9 mouse cellular contexts compared by ENCODE assay signal in the genomic region with DNA sequence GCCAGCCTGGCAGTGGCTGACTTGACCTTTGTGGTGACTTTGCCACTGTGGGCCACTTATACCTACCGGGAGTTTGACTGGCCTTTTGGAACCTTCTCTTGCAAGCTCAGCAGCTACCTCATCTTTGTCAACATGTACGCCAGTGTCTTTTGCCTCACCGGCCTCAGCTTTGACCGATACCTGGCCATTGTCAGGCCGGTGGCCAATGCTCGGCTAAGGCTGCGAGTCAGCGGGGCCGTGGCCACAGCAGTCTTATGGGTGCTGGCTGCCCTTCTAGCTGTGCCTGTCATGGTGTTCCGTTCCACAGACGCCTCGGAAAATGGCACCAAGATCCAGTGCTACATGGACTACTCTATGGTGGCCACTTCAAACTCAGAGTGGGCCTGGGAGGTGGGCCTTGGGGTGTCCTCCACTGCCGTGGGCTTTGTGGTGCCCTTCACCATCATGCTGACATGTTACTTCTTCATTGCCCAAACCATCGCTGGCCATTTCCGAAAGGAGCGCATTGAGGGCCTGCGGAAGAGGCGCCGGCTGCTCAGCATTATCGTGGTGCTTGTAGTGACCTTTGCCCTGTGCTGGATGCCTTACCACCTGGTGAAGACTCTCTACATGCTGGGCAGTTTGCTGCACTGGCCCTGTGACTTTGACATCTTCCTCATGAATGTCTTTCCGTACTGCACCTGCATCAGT. TPM values are rescaled to one million over a fixed set of nuclear protein-coding genes. Genes with fewer than 3 reads are reported as not detected.
DNase-seq lines count a peak whose midpoint lies in the region; ATAC-seq and TF ChIP-seq lines count a peak whose summit lies in the region.
"Had no signal": no experiment of that assay in that cellular context is flagged by ENCODE, and none has a peak within 500 bp of the region (broad histone marks: within the 10 kb centered on the region; RNA-seq: fewer than 3 reads in every experiment).

No protein-coding gene starts in this region.

- H3K27ac ChIP-seq in heart, embryonic 13.5 days (replicated peaks) = no peak overlapping the region
- H3K27ac ChIP-seq in heart, embryonic 11.5 days (ENCODE audit: low read depth, low read length) = no peak overlapping the region
- H3K27ac ChIP-seq in lung, postnatal 0 days (ENCODE audit: low read length) = peak overlapping the region; percentile 62
- H3K27ac ChIP-seq in limb, embryonic 10.5 days = 0 out of 2 replicates have a peak overlapping the region, but pooled peaks have one; percentile 3
- no peak overlapping the region for H3K27ac ChIP-seq in stomach, embryonic 15.5 days

- H3K9me3 ChIP-seq in heart, embryonic 13.5 days = no peaks in the 10 kb centered on the region
- no peaks in the 10 kb centered on the region for H3K9me3 ChIP-seq in heart, embryonic 11.5 days (replicated peaks; ENCODE audit: control insufficient read depth, low read length)
- H3K9me3 ChIP-seq in lung, postnatal 0 days (ENCODE audit: low read length) = no peaks in the 10 kb centered on the region
- no peaks in the 10 kb centered on the region for H3K9me3 ChIP-seq in limb, embryonic 10.5 days (replicated peaks)
- H3K9me3 ChIP-seq in stomach, embryonic 15.5 days = no peaks in the 10 kb centered on the region

- WGBS in heart, embryonic 13.5 days = 49% methylated on average over 21 of the region's 21 CpGs
- 51% methylated on average over 21 of the region's 21 CpGs for WGBS in heart, embryonic 11.5 days (ENCODE audit: insufficient replicate concordance)
- WGBS in lung, postnatal 0 days = 55% methylated on average over 21 of the region's 21 CpGs
- 72% methylated on average over 21 of the region's 21 CpGs for WGBS in limb, embryonic 10.5 days
- 77% methylated on average over 21 of the region's 21 CpGs for WGBS in stomach, embryonic 15.5 days

- DNase-seq in lung, postnatal 0 days (ENCODE audit: low spot score) = no peak
- no peak for DNase-seq in lung, adult 18-20 months
- DNase-seq in limb, embryonic 10.5 days (ENCODE audit: low spot score) = no peak
- DNase-seq in cerebellum, adult 9-11 months = no peak

- no peak for TF ChIP-seq EP300 in lung, postnatal 0 days (IDR thresholded peaks at IDR 0.05)

- peaks cover 25% of the 10 kb centered on the region for H3K27me3 ChIP-seq in heart, embryonic 13.5 days (replicated peaks)
- H3K27me3 ChIP-seq in heart, embryonic 11.5 days (ENCODE audit: control insufficient read depth, insufficient read depth, low read length) = peaks cover 3% of the 10 kb centered on the region; the same call in 1 of the 2 replicates
- H3K27me3 ChIP-seq in lung, postnatal 0 days (replicated peaks; ENCODE audit: insufficient read depth, low read length) = no peaks in the 10 kb centered on the region
- peaks cover 20% of the 10 kb centered on the region; the same call in 1 of the 2 replicates for H3K27me3 ChIP-seq in limb, embryonic 10.5 days (ENCODE audit: low read depth, poor library complexity, severe bottlenecking)
- no peaks in the 10 kb centered on the region for H3K27me3 ChIP-seq in stomach, embryonic 15.5 days (replicated peaks)

- no peak for ATAC-seq in heart, embryonic 13.5 days (ENCODE audit: extremely low read depth, insufficient number of reproducible peaks, low FRiP score, low TSS enrichment)
- no peak for ATAC-seq in heart, embryonic 11.5 days (replicated peaks; ENCODE audit: insufficient number of reproducible peaks, low FRiP score, low TSS enrichment)
- no peak for ATAC-seq in lung, postnatal 0 days
- ATAC-seq in stomach, embryonic 15.5 days (ENCODE audit: insufficient read depth, low FRiP score, low read depth) = no peak
- no peak for ATAC-seq in CD4-positive, CD25-positive, alpha-beta regulatory T cell, adult 4 months

- no peaks in the 10 kb centered on the region for H3K36me3 ChIP-seq in heart, embryonic 13.5 days
- no peaks in the 10 kb centered on the region for H3K36me3 ChIP-seq in heart, embryonic 11.5 days (ENCODE audit: control insufficient read depth, insufficient read depth, low read length)
- no peaks in the 10 kb centered on the region for H3K36me3 ChIP-seq in lung, postnatal 0 days (ENCODE audit: insufficient read depth, low read length)
- no peaks in the 10 kb centered on the region for H3K36me3 ChIP-seq in limb, embryonic 10.5 days
- H3K36me3 ChIP-seq in stomach, embryonic 15.5 days = no peaks in the 10 kb centered on the region

- H3K9ac ChIP-seq in heart, embryonic 13.5 days = peak overlapping the region; percentile 33
- no peak overlapping the region for H3K9ac ChIP-seq in heart, embryonic 11.5 days (ENCODE audit: low read depth, low read length)
- H3K9ac ChIP-seq in lung, postnatal 0 days (replicated peaks; ENCODE audit: low read depth) = 0 out of 2 replicates have a peak overlapping the region, but pooled peaks have one; percentile 10
- H3K9ac ChIP-seq in stomach, embryonic 15.5 days = no peak overlapping the region

- no peak for TF ChIP-seq CTCF in lung, postnatal 0 days (IDR thresholded peaks at IDR 0.05)

- peak overlapping the region; percentile 33 for H3K4me3 ChIP-seq in heart, embryonic 13.5 days
- H3K4me3 ChIP-seq in heart, embryonic 11.5 days (ENCODE audit: low read depth, low read length) = no peak overlapping the region
- H3K4me3 ChIP-seq in lung, postnatal 0 days (ENCODE audit: low read depth, low read length) = peak overlapping the region; percentile 31
- H3K4me3 ChIP-seq in limb, embryonic 10.5 days = peak overlapping the region; percentile 29
- peak overlapping the region; percentile 23 for H3K4me3 ChIP-seq in stomach, embryonic 15.5 days (replicated peaks)
- H3K4me3 ChIP-seq: erythroblast, embryonic 14.5 days had no signal

- peak overlapping the region; percentile 8; the same call in 1 of the 2 replicates for H3K4me2 ChIP-seq in heart, embryonic 13.5 days
- H3K4me2 ChIP-seq in heart, embryonic 11.5 days = no peak overlapping the region
- H3K4me2 ChIP-seq in lung, postnatal 0 days (replicated peaks; ENCODE audit: low read depth, low read length) = peak overlapping the region; percentile 31
- no peak overlapping the region for H3K4me2 ChIP-seq in stomach, embryonic 15.5 days

- peaks cover 31% of the 10 kb centered on the region for H3K4me1 ChIP-seq in heart, embryonic 13.5 days
- H3K4me1 ChIP-seq in heart, embryonic 11.5 days (ENCODE audit: control insufficient read depth, insufficient read depth, low read length) = peaks cover 16% of the 10 kb centered on the region
- 0 out of 2 replicates have a peak, but pooled peaks cover 2% of the 10 kb centered on the region for H3K4me1 ChIP-seq in lung, postnatal 0 days (ENCODE audit: insufficient read depth, low read depth, low read length)
- H3K4me1 ChIP-seq in limb, embryonic 10.5 days = peaks cover 9% of the 10 kb centered on the region
- no peaks in the 10 kb centered on the region for H3K4me1 ChIP-seq in stomach, embryonic 15.5 days

RNA-seq across cellular contexts. Expression of a gene that starts 1.0 kb away (rescaled TPM):
- polyA plus RNA-seq in heart, embryonic 13.5 days (2015; fragmentation: Nextera tagmentation; extraction: Ambion mirVana) = 22.3 and 27.8 TPM in 2 replicates
- 8.9 and 9.7 TPM in 2 replicates for polyA plus RNA-seq in heart, embryonic 11.5 days (2014; fragmentation: Nextera tagmentation; extraction: Ambion mirVana)
- 84.1 and 90.6 TPM in 2 replicates for polyA plus RNA-seq in lung, postnatal 0 days (2015; fragmentation: Nextera tagmentation; extraction: Ambion mirVana)
- 32.9 and 40.6 TPM in 2 replicates for polyA plus RNA-seq in limb, embryonic 10.5 days (2016; fragmentation: Nextera tagmentation; extraction: Ambion mirVana)
- 65.3 and 72.1 TPM in 2 replicates for polyA plus RNA-seq in stomach, embryonic 15.5 days (2015; fragmentation: Nextera tagmentation; extraction: Ambion mirVana)
- not detected for polyA plus RNA-seq in CD4-positive, CD25-positive, alpha-beta regulatory T cell, adult 4 months (2017; shearing (Covaris generic))
- polyA plus RNA-seq: erythroblast, embryonic 14.5 days had no signal

Comparison
In these comparisons a context has a peak if more than half of its experiments do, and no peak if none do; other contexts are left out.
1. H3K4me2 ChIP-seq: peak in heart, embryonic 13.5 days (single experiment) and lung, postnatal 0 days (single experiment); none in heart, embryonic 11.5 days (single experiment) and stomach, embryonic 15.5 days (single experiment).
2. H3K9ac ChIP-seq: peak in heart, embryonic 13.5 days (single experiment) and lung, postnatal 0 days (single experiment); none in heart, embryonic 11.5 days (single experiment) and stomach, embryonic 15.5 days (single experiment).
3. H3K27ac ChIP-seq: peak in lung, postnatal 0 days (single experiment) and limb, embryonic 10.5 days (single experiment); none in heart, embryonic 13.5 days (single experiment), heart, embryonic 11.5 days (single experiment) and stomach, embryonic 15.5 days (single experiment).